9 mouse cellular contexts compared by ENCODE assay signal in the genomic region with DNA sequence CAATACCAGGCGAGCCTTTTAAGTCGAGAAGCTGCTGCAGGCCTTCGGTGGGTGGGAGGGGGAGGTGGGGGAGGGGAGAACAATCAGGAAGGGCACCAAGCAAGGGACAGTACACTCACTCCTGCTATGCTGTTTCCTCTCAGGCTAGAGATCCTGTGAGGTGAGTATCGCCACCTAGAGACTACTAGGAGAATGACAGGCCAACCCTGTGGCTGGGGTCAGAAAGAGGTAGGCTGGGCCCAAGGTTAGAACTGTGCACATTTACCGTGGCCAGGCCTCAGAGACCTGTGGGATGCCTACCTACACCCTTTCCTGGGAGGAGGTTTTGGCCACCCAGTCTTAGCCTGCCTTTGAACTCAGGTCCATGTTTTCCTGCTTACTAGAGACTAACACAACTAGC.
DNase-seq lines count a peak whose midpoint lies in the region; ATAC-seq and TF ChIP-seq lines count a peak whose summit lies in the region.
"Had no signal": no experiment of that assay in that cellular context is flagged by ENCODE, and none has a peak within 500 bp of the region (broad histone marks: within the 10 kb centered on the region; RNA-seq: fewer than 3 reads in every experiment).

No protein-coding gene starts in this region.

- no peak overlapping the region for H3K4me2 ChIP-seq in forebrain, embryonic 16.5 days (ENCODE audit: low read length)
- no peak overlapping the region for H3K4me2 ChIP-seq in forebrain, embryonic 11.5 days (ENCODE audit: low read depth, low read length, severe bottlenecking)
- no peak overlapping the region for H3K4me2 ChIP-seq in kidney, postnatal 0 days (ENCODE audit: low read length)
- H3K4me2 ChIP-seq in midbrain, postnatal 0 days (ENCODE audit: low read depth, low read length, poor library complexity, severe bottlenecking), result no peak overlapping the region
- H3K4me2 ChIP-seq: limb, embryonic 15.5 days had no signal

- DNase-seq in forebrain, embryonic 10.5 days (ENCODE audit: extremely low spot score, low spot score), result peak; percentile 53
- DNase-seq in MN1 (ENCODE audit: low spot score), result peak; percentile 66
- DNase-seq in forebrain, embryonic 11.5 days (ENCODE audit: low spot score), result peak; percentile 68
- peak; percentile 81 for DNase-seq in kidney, postnatal 0 days (ENCODE audit: low spot score)
- DNase-seq in midbrain, postnatal 0 days (ENCODE audit: low spot score), result peak; percentile 46
- no peak for DNase-seq in left cerebral cortex, adult 11 months (ENCODE audit: low spot score)
- DNase-seq in layer of hippocampus, postnatal 10 days (ENCODE audit: low spot score in 2 of 2), result no peak

- no peak overlapping the region for H3K9ac ChIP-seq in forebrain, embryonic 16.5 days (replicated peaks; ENCODE audit: low read depth, low read length)
- H3K9ac ChIP-seq in forebrain, embryonic 11.5 days (ENCODE audit: low read length), result no peak overlapping the region
- H3K9ac ChIP-seq in kidney, postnatal 0 days (ENCODE audit: low read depth, low read length), result no peak overlapping the region
- H3K9ac ChIP-seq in midbrain, postnatal 0 days (replicated peaks; ENCODE audit: low read length, poor library complexity, severe bottlenecking), result no peak overlapping the region
- H3K9ac ChIP-seq: limb, embryonic 15.5 days had no signal

- ATAC-seq in forebrain, embryonic 16.5 days, result no peak
- ATAC-seq in forebrain, embryonic 11.5 days (replicated peaks; ENCODE audit: low FRiP score), result peak; percentile 65
- ATAC-seq in kidney, postnatal 0 days (replicated peaks; ENCODE audit: low FRiP score, low read depth), result peak; percentile 12; the same call in 1 of the 2 replicates
- ATAC-seq in midbrain, postnatal 0 days (ENCODE audit: low FRiP score), result no peak

- 4% methylated on average over 5 of the region's 5 CpGs for WGBS in forebrain, embryonic 10.5 days
- 6% methylated on average over 5 of the region's 5 CpGs for WGBS in forebrain, embryonic 16.5 days
- WGBS in forebrain, embryonic 11.5 days, result 1% methylated on average over 5 of the region's 5 CpGs
- WGBS in kidney, postnatal 0 days, result 12% methylated on average over 5 of the region's 5 CpGs
- WGBS in midbrain, postnatal 0 days, result 15% methylated on average over 5 of the region's 5 CpGs

- H3K9me3 ChIP-seq in forebrain, embryonic 10.5 days, result no peaks in the 10 kb centered on the region
- H3K9me3 ChIP-seq in forebrain, embryonic 16.5 days (ENCODE audit: control insufficient read depth, low read length), result no peaks in the 10 kb centered on the region
- H3K9me3 ChIP-seq in forebrain, embryonic 11.5 days (ENCODE audit: control insufficient read depth, low read length), result no peaks in the 10 kb centered on the region
- H3K9me3 ChIP-seq in kidney, postnatal 0 days (replicated peaks; ENCODE audit: low read length), result no peaks in the 10 kb centered on the region
- no peaks in the 10 kb centered on the region for H3K9me3 ChIP-seq in midbrain, postnatal 0 days (ENCODE audit: low read length)
- H3K9me3 ChIP-seq: limb, embryonic 15.5 days had no signal

- H3K36me3 ChIP-seq in forebrain, embryonic 10.5 days (replicated peaks), result no peaks in the 10 kb centered on the region
- no peaks in the 10 kb centered on the region for H3K36me3 ChIP-seq in forebrain, embryonic 16.5 days (ENCODE audit: control insufficient read depth, insufficient read depth)
- no peaks in the 10 kb centered on the region for H3K36me3 ChIP-seq in forebrain, embryonic 11.5 days (ENCODE audit: control insufficient read depth, insufficient read depth, low read length)
- no peaks in the 10 kb centered on the region for H3K36me3 ChIP-seq in kidney, postnatal 0 days (ENCODE audit: insufficient read depth, low read length)
- peaks cover 7% of the 10 kb centered on the region; the same call in 1 of the 2 replicates for H3K36me3 ChIP-seq in midbrain, postnatal 0 days (ENCODE audit: insufficient read depth, low read length)

- peaks cover 21% of the 10 kb centered on the region for H3K27me3 ChIP-seq in forebrain, embryonic 10.5 days (ENCODE audit: poor library complexity, severe bottlenecking)
- H3K27me3 ChIP-seq in forebrain, embryonic 16.5 days (replicated peaks; ENCODE audit: control insufficient read depth, insufficient read depth, low read length), result 0 out of 2 replicates have a peak, but pooled peaks cover 2% of the 10 kb centered on the region
- no peaks in the 10 kb centered on the region for H3K27me3 ChIP-seq in forebrain, embryonic 11.5 days (ENCODE audit: control insufficient read depth, insufficient read depth, low read length)
- H3K27me3 ChIP-seq in kidney, postnatal 0 days (ENCODE audit: insufficient read depth, low read length), result no peaks in the 10 kb centered on the region
- no peaks in the 10 kb centered on the region for H3K27me3 ChIP-seq in midbrain, postnatal 0 days (ENCODE audit: insufficient read depth, low read length)

- H3K27ac ChIP-seq in forebrain, embryonic 10.5 days, result peak overlapping the region; percentile 1; the same call in 1 of the 2 replicates
- H3K27ac ChIP-seq in forebrain, embryonic 16.5 days (ENCODE audit: low read length), result no peak overlapping the region
- H3K27ac ChIP-seq in forebrain, embryonic 11.5 days (ENCODE audit: low read depth, low read length), result no peak overlapping the region
- no peak overlapping the region for H3K27ac ChIP-seq in kidney, postnatal 0 days
- no peak overlapping the region for H3K27ac ChIP-seq in midbrain, postnatal 0 days (ENCODE audit: low read depth, low read length)
- H3K27ac ChIP-seq: limb, embryonic 15.5 days had no signal

- H3K4me1 ChIP-seq in forebrain, embryonic 10.5 days, result peaks cover 11% of the 10 kb centered on the region
- H3K4me1 ChIP-seq in forebrain, embryonic 16.5 days (replicated peaks; ENCODE audit: control insufficient read depth, insufficient read depth, low read length), result no peaks in the 10 kb centered on the region
- no peaks in the 10 kb centered on the region for H3K4me1 ChIP-seq in forebrain, embryonic 11.5 days (replicated peaks; ENCODE audit: control insufficient read depth, insufficient read depth, low read length)
- H3K4me1 ChIP-seq in kidney, postnatal 0 days (replicated peaks; ENCODE audit: insufficient read depth, low read length), result no peaks in the 10 kb centered on the region
- H3K4me1 ChIP-seq in midbrain, postnatal 0 days (ENCODE audit: insufficient read depth, low read length), result no peaks in the 10 kb centered on the region

- no peak overlapping the region for H3K4me3 ChIP-seq in forebrain, embryonic 10.5 days
- no peak overlapping the region for H3K4me3 ChIP-seq in forebrain, embryonic 16.5 days (replicated peaks; ENCODE audit: low read length)
- H3K4me3 ChIP-seq in forebrain, embryonic 11.5 days (ENCODE audit: low read depth, low read length), result no peak overlapping the region
- no peak overlapping the region for H3K4me3 ChIP-seq in kidney, postnatal 0 days (replicated peaks; ENCODE audit: low read depth, low read length)
- H3K4me3 ChIP-seq in midbrain, postnatal 0 days (ENCODE audit: low read depth, low read length), result no peak overlapping the region
- H3K4me3 ChIP-seq: limb, embryonic 15.5 days had no signal

- peak; percentile 76 for TF ChIP-seq CTCF in kidney, postnatal 0 days (IDR thresholded peaks at IDR 0.05; ENCODE audit: low read depth)
- TF ChIP-seq CTCF in midbrain, postnatal 0 days (IDR thresholded peaks at IDR 0.05), result peak; percentile 75

Comparison
In these comparisons a context has a peak if more than half of its experiments do, and no peak if none do; other contexts are left out.
1. ATAC-seq: peak in forebrain, embryonic 11.5 days (single experiment) and kidney, postnatal 0 days (single experiment); none in forebrain, embryonic 16.5 days (single experiment) and midbrain, postnatal 0 days (single experiment).
2. DNase-seq: peak in forebrain, embryonic 10.5 days (single experiment), MN1 (single experiment), forebrain, embryonic 11.5 days (single experiment), kidney, postnatal 0 days (single experiment) and midbrain, postnatal 0 days (single experiment); none in left cerebral cortex, adult 11 months (single experiment) and layer of hippocampus, postnatal 10 days (0 of 2).